Mouse (Mus musculus) spleen, adult 2 months (tissue): ENCODE measurements around the gene Hydin. TPM values are rescaled to one million over a fixed set of nuclear protein-coding genes. Genes with fewer than 3 reads are reported as not detected.
A peak's percentile ranks its signal among the peaks of the same experiment; 100 is the strongest.

ENCODE experiments used
- DNase-seq, 2 experiments: peaks; one replicate each; pipeline versions ENCODE4 v3.0.0 to v3.0.0-alpha.2; 2012 to 2021; ENCODE audit warnings: low spot score in 2 of 2, low read depth in 1 of 2
- H3K27ac ChIP-seq: fragments of 200-500 bp; 2 replicates; pipeline ENCODE4 v1.5.1; 2012; ENCODE audit warnings: low read length, inconsistent platforms; ENCODE audit not compliant: insufficient read depth
- H3K27me3 ChIP-seq: fragments of 200-500 bp; 2 replicates; pipeline ENCODE4 v1.6.1; 2012; ENCODE audit warnings: mild to moderate bottlenecking, moderate library complexity, low read length, inconsistent platforms; ENCODE audit not compliant: control insufficient read depth, insufficient read depth
- H3K36me3 ChIP-seq: fragments of 200-500 bp; 2 replicates; pipeline ENCODE4 v1.6.1; 2012; ENCODE audit warnings: mild to moderate bottlenecking, low read length, inconsistent platforms; ENCODE audit not compliant: control insufficient read depth, insufficient read depth
- H3K4me1 ChIP-seq: fragments of 200-500 bp; 2 replicates; pipeline ENCODE4 v1.6.1; 2011; ENCODE audit warnings: inconsistent platforms; ENCODE audit not compliant: control insufficient read depth, insufficient read depth, insufficient read length
- H3K4me3 ChIP-seq: fragments of 200-500 bp; 2 replicates; pipeline ENCODE4 v1.5.1; 2011; ENCODE audit warnings: mild to moderate bottlenecking, inconsistent platforms; ENCODE audit not compliant: insufficient read depth, insufficient read length; ENCODE audit errors: extremely low read depth
- CTCF ChIP-seq: fragments of 200-500 bp; IDR thresholded peaks from 2 replicates; pipeline ENCODE4 v1.5.1; 2011; ENCODE audit warnings: mild to moderate bottlenecking, inconsistent platforms; ENCODE audit not compliant: insufficient read depth, insufficient read length, insufficient replicate concordance; ENCODE audit errors: extremely low read depth
- POLR2A ChIP-seq: fragments of 200-500 bp; IDR thresholded peaks from 2 replicates; pipeline ENCODE4 v1.6.1; 2011; ENCODE audit warnings: low read depth, low read length, inconsistent platforms
- WGBS: fragments of 180-500 bp; shearing (Covaris S2); methylation state at CpG from one replicate; pipeline ENCODE4 v1.1.7; 2018; 5-methylcytosine and 5-hydroxymethylcytosine counted together
- polyA plus RNA-seq: library from polyadenylated mRNA; depleted of rRNA; stranded (reverse); fragments of >200 nt; gene quantifications from 2 replicates; pipeline ENCODE4 v1.2.3, GENCODE M21; 2012

Hydin gene
- polyA plus RNA-seq, 1 experiment = 0.01 TPM

DNA sequence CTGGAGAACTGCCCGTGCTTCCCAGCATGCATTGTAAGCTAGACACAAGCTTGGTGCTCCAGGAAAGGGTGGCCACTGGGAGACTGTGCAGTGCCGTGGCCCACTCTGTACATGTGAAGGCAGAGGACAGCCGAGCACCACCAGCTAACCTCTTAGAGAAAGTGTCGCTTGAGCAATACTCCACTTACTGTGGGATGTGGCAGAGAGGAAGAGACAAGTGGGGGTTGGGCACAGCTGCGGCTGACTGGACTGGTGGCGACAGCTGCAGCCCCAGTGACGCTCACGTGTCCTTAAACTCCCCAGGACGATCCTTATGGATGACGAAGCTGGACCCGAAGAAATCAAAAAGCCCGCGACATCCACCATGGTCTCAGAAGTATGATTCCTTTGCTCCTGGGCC, 219.2 kb downstream of the Hydin start:
- no peaks in the 10 kb centered on the region for H3K36me3 ChIP-seq
- WGBS = 82% methylated on average over 13 of the region's 13 CpGs
- H3K4me3 ChIP-seq = no peak overlapping the region
- no peak overlapping the region for H3K27ac ChIP-seq
- TF ChIP-seq POLR2A = no peak
- no peak for TF ChIP-seq CTCF
- no peak for DNase-seq
- no peaks in the 10 kb centered on the region for H3K4me1 ChIP-seq
- no peaks in the 10 kb centered on the region for H3K27me3 ChIP-seq

DNA sequence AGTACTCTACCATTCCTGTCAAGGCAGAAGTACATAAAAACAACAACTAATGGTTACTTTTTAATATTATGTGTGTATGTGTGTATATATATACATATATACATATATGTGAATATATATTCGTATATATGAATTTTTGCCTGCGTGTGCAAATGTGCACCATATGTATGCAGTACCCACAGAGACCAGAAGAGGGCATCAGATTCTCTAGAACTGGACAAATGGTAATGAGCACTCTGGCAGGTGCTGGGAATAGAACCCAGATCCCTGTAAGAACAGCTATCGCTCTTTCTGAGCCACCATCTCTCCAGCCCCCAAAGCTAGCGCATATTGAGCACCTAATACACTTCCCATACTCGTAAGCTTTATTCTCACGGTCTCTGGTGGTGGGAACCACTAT, 220.9 kb downstream of the Hydin start:
- Histone ChIP-seq H3K27ac (no peak overlapping the region), H3K36me3 (no peaks in the 10 kb centered on the region), H3K4me1 (no peaks in the 10 kb centered on the region), H3K4me3 (no peak overlapping the region), H3K27me3 (no peaks in the 10 kb centered on the region)
- TF ChIP-seq POLR2A = no peak
- TF ChIP-seq CTCF = no peak
- DNase-seq = no peak
- 92% methylated on average over 6 of the region's 6 CpGs for WGBS

DNA sequence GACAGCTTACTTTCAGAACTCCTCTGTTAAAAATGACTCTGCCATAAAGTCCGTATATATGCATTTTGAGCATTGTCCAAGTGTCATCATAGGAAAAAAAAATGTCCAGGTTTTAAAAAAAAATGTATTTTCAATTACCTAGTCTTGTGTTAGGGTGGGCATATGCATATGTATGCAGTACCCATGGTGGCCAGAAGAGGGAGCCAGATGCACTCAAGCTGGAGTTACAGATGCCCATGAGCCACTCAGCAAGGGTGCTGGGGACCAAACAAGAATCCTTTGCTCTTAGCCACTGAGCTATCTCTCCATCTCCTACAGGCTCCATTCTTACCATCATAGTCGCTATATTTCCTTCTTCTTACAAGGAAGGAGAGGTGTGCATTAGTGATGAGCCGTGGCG, 222.6 kb downstream of the Hydin start:
- no peaks in the 10 kb centered on the region for H3K36me3 ChIP-seq
- no peak overlapping the region for H3K27ac ChIP-seq
- 81% methylated on average over 4 of the region's 4 CpGs for WGBS
- H3K27me3 ChIP-seq = no peaks in the 10 kb centered on the region
- DNase-seq = no peak
- no peak overlapping the region for H3K4me3 ChIP-seq
- H3K4me1 ChIP-seq = no peaks in the 10 kb centered on the region
- TF ChIP-seq CTCF (peak; percentile 32; the same call in 1 of the 2 replicates), POLR2A (no peak)

- no peak overlapping the region for H3K4me3 ChIP-seq
- H3K27me3 ChIP-seq = no peaks in the 10 kb centered on the region
- TF ChIP-seq CTCF (no peak), POLR2A (no peak)
- no peak overlapping the region for H3K27ac ChIP-seq
- H3K4me1 ChIP-seq = no peaks in the 10 kb centered on the region
- 86% methylated on average over 5 of the region's 5 CpGs for WGBS
- DNase-seq = no peak
- H3K36me3 ChIP-seq = no peaks in the 10 kb centered on the region
Measured at GRCm38 (mm10) chr8:110491118-110491517, 224.3 kb downstream of the Hydin start.

- TF ChIP-seq POLR2A = no peak
- 83% methylated on average over 9 of the region's 9 CpGs for WGBS
Measured at GRCm38 (mm10) chr8:110496286-110496685, 229.5 kb downstream of the Hydin start.

DNA sequence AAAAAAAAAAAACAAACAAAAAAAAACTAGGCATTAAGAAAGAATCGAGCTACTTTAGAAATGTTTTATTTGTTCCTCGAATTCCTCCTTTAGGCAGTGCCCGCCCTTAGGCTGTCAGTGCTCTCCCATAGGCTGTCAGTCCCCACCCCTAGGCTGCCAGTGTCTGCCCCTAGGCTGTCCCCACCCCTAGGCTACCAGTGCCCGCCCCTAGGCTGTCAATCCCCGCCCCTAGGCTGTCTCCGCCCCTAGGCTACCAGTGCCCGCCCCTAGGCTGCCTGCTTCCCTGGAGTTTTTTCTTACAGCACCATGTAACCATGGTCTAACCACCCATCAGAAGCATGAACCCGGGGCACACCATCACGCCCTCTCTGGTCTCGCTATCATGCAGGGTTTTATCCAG, 233.5 kb downstream of the Hydin start:
- DNase-seq = no peak
- Histone ChIP-seq H3K4me1 (no peaks in the 10 kb centered on the region), H3K27ac (no peak overlapping the region), H3K36me3 (no peaks in the 10 kb centered on the region), H3K4me3 (no peak overlapping the region), H3K27me3 (no peaks in the 10 kb centered on the region)
- WGBS = 32% methylated on average over 10 of the region's 10 CpGs
- TF ChIP-seq CTCF (no peak), POLR2A (no peak)

More at GRCm38 (mm10) chr8:110496286-110496685, 229.5 kb downstream of the Hydin start:
- no peak for DNase-seq
- Histone ChIP-seq H3K4me1 (no peaks in the 10 kb centered on the region), H3K36me3 (no peaks in the 10 kb centered on the region), H3K27me3 (no peaks in the 10 kb centered on the region), H3K27ac (no peak overlapping the region), H3K4me3 (no peak overlapping the region)

DNA sequence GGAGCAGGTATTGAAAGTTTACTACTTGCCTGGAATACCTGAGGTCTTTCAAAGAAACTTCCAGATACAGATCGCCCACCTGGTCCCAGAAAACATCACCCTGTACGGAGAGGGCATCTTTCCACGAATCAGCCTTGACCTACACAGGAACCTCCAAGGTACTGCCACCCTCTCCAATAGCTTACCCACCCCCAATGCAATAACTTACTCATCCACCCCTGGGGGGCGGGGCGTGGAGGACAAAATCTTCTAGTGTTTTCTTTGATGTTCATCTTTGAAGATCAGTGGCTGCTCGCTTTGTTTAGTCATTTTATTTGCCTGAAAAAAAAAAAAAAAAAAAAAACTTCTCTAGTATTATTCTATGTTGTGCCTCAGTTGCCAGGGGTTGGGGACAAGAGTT, 233.9 kb downstream of the Hydin start:
- WGBS = 73% methylated on average over 6 of the region's 6 CpGs
- H3K27me3 ChIP-seq = no peaks in the 10 kb centered on the region
- no peak overlapping the region for H3K27ac ChIP-seq
- H3K4me3 ChIP-seq = no peak overlapping the region
- no peaks in the 10 kb centered on the region for H3K4me1 ChIP-seq
- DNase-seq = no peak
- H3K36me3 ChIP-seq = no peaks in the 10 kb centered on the region
- no peak for TF ChIP-seq CTCF
- no peak for TF ChIP-seq POLR2A
